Comparison of ENCODE assay signal across 17 mouse cellular contexts in the genomic region with DNA sequence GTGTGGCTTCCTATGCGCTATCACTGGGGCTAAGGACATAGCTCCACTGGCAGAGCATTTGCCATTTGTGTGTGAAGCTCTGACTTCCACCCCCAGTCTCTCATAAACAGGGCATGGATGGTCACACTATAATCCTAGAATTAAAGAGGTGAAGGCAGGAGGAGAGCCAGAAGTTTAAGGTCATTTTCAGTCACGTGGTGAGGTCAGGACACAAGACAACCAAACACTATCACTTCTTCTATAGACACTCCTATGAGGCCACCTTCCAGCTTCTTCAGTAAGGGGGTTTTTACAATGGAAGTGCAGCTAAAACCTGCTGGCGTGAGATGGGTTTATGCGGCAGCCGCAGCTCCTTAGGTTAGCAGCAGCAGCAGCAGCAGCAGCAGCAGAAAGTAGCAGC.
"Had no signal": no experiment of that assay in that cellular context is flagged by ENCODE, and none has a peak within 500 bp of the region (broad histone marks: within the 10 kb centered on the region; RNA-seq: fewer than 3 reads in every experiment).

No protein-coding gene starts in this region.

- H3K9ac ChIP-seq: neural tube, embryonic 12.5 days; neural tube, embryonic 13.5 days; neural tube, embryonic 15.5 days; stomach, embryonic 15.5 days had no signal

- H3K9me3 ChIP-seq: neural tube, embryonic 12.5 days; neural tube, embryonic 13.5 days; neural tube, embryonic 15.5 days; stomach, embryonic 15.5 days had no signal

- H3K27ac ChIP-seq: neural tube, embryonic 12.5 days; neural tube, embryonic 13.5 days; neural tube, embryonic 15.5 days; stomach, embryonic 15.5 days; stomach, postnatal 0 days had no signal

- DNase-seq: retina, postnatal 1 day; right cerebral cortex, adult 18-20 months; right cerebral cortex, postnatal 14 days; right cerebral cortex, postnatal 25 days; right cerebral cortex, postnatal 4 days; spleen, adult 18-20 months; thymus, adult 18-20 months; thymus, adult 2 months; thymus, postnatal 14 days; thymus, postnatal 25 days; thymus, postnatal 36 days; thymus, postnatal 4 days had no signal

- H3K27me3 ChIP-seq: neural tube, embryonic 12.5 days; neural tube, embryonic 13.5 days; neural tube, embryonic 15.5 days; stomach, embryonic 15.5 days had no signal

- H3K4me3 ChIP-seq: neural tube, embryonic 12.5 days; neural tube, embryonic 13.5 days; neural tube, embryonic 15.5 days; stomach, embryonic 15.5 days had no signal

- H3K4me1 ChIP-seq: neural tube, embryonic 12.5 days; neural tube, embryonic 13.5 days; stomach, embryonic 15.5 days had no signal

- H3K4me2 ChIP-seq: neural tube, embryonic 12.5 days; neural tube, embryonic 13.5 days; neural tube, embryonic 15.5 days; stomach, embryonic 15.5 days had no signal
